Mouse (Mus musculus) megakaryocyte, embryonic 14.5 days (primary cell): ENCODE results near the gene Rps11.

Source experiments
- FLI1 ChIP-seq: IDR thresholded peaks from 2 replicates; pipeline ENCODE4 v1.6.1; 2012; ENCODE audit warnings: low read length, inconsistent platforms, mixed read lengths
- GATA1 ChIP-seq: IDR thresholded peaks from 3 replicates; pipeline ENCODE4 v1.6.1; 2012; ENCODE audit warnings: mixed read lengths, low read length, inconsistent platforms, borderline replicate concordance

- TF ChIP-seq GATA1 (no peak), FLI1 (no peak)
Measured at GRCm38 (mm10) chr7:45123186-45123570, 1.1 kb downstream of the Rps11 start.
